Mouse (Mus musculus): Measurements from ENCODE around the gene Ksr1. TPM values are rescaled to one million over a fixed set of nuclear protein-coding genes. Genes with fewer than 3 reads are reported as not detected.
A peak's percentile ranks its signal among the peaks of the same experiment; 100 is the strongest.
"Not testable (repeated sequence)": the region's sequence is repeated elsewhere in the genome, so short reads cannot be mapped to it uniquely, and the experiment has no call there.

Gene Ksr1
- polyA plus RNA-seq, 1 experiment from 2014 or later, result 3.3 TPM

DNA sequence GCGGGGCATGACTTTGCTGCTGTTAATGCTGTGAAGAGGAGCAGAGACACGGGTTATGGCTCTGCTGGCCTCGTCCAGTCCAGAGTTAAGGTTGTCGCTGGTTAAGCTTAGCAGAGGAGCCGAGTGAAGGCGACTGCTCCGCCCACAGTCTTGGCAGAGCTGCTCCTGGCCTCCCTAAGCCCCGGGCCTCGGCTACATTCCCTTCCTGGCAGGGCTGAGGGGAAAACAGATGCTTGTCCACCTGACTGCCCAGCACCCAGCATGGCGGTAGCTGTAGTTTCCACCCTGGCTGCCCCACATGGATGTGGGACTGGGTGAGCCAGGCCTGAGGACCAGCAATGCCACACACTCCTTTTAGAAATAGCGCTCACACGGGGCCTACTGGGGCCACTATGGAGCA lies 130.0 kb downstream of the Ksr1 start:
- no peak overlapping the region for H3K27ac ChIP-seq (ENCODE audit: low read depth, low read length)
- no peaks in the 10 kb centered on the region for H3K9me3 ChIP-seq (ENCODE audit: control insufficient read depth, low read length)
- DNase-seq (ENCODE audit: low spot score, missing footprints) (no peak), ATAC-seq (ENCODE audit: low FRiP score) (no peak)
- H3K4me2 ChIP-seq, result no peak overlapping the region
- 47% methylated on average over 12 of the region's 12 CpGs for WGBS
- 0 out of 2 replicates have a peak, but pooled peaks cover 1% of the 10 kb centered on the region for H3K36me3 ChIP-seq (ENCODE audit: control insufficient read depth, insufficient read depth, low read length)
- no peak overlapping the region for H3K4me3 ChIP-seq (ENCODE audit: low read depth, low read length)
- H3K9ac ChIP-seq (ENCODE audit: low read length), result 0 out of 2 replicates have a peak overlapping the region, but pooled peaks have one; percentile 1
- no peaks in the 10 kb centered on the region for H3K4me1 ChIP-seq (ENCODE audit: control insufficient read depth, insufficient read depth, low read length)
- no peaks in the 10 kb centered on the region for H3K27me3 ChIP-seq (ENCODE audit: control insufficient read depth, insufficient read depth, low read length)

DNA sequence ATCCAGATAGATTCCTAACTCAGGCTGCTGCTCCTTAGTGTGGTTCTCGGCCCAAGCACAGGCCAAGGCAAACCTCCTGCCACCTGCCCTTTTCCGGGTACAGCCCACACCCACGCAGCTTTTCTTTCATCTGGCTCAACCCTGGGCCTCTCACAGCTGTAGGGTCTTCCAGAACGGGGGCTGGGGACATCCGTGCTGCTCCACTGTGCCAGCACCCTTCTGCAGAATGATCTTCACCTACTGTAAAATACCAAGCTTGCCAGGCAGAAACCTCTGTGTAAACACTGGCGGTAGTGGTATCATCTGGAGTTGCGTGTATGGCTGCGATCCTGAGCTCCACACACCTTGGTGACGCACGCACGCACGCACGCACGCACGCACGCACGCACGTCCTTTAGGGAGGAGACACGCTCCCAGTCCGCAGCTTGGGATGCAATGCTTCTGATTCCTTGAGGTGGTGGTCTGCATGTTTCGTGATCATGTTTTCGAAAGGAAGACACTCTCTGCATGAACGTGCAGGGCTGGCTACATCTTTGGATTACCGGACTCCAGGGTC lies 130.5 kb downstream of the Ksr1 start:
- H3K4me3 ChIP-seq (ENCODE audit: low read depth, low read length), result no peak overlapping the region
- no peaks in the 10 kb centered on the region for H3K27me3 ChIP-seq (ENCODE audit: control insufficient read depth, insufficient read depth, low read length)
- H3K27ac ChIP-seq (ENCODE audit: low read depth, low read length), result no peak overlapping the region
- ATAC-seq (ENCODE audit: low FRiP score) (no peak), DNase-seq (ENCODE audit: low spot score, missing footprints) (no peak)
- H3K4me1 ChIP-seq (ENCODE audit: control insufficient read depth, insufficient read depth, low read length), result no peaks in the 10 kb centered on the region
- H3K9ac ChIP-seq (ENCODE audit: low read length), result no peak overlapping the region
- H3K36me3 ChIP-seq (ENCODE audit: control insufficient read depth, insufficient read depth, low read length), result no peaks in the 10 kb centered on the region
- H3K4me2 ChIP-seq, result no peak overlapping the region
- WGBS, result 89% methylated on average over 24 of the region's 24 CpGs
- H3K9me3 ChIP-seq (ENCODE audit: control insufficient read depth, low read length), result no peaks in the 10 kb centered on the region

DNA sequence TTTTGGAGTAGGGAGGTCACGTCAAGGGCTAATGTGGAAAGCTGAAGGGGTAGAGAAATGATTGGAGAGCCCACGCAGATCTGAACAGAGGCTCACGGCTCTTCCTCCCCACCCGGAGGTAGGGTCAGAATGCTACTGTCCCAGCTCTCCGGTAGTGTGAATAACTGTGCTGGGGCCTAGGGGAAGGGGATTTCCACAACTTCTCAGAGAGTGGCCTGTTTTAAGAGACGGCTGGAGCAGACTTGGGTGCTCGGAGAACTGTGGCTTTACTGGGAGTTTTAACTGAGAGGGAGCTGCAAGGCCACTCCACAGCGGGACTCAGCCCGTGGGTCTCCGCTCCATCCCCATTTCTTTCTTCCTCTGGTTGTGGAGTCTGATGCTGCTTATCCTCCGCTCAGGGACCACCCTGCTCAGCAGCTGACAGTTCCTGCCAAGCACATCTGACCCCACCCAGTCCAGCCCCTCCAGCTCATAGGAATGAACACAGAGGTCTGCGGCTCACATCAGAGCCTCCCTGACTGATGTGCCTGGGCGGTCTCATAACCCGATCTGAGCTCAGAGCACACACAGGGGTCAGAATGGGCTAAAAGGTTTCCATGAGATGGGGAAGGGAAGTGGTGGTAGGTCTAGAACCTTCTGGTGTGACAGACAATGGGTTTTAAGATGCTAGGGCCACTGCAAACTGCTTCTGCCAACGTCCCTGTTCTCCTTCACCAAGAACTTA lies 131.4 kb downstream of the Ksr1 start:
- H3K27ac ChIP-seq (ENCODE audit: low read depth, low read length), result no peak overlapping the region
- no peak for ATAC-seq (ENCODE audit: low FRiP score)
- 78% methylated on average over 15 of the region's 15 CpGs for WGBS
- no peak overlapping the region for H3K9ac ChIP-seq (ENCODE audit: low read length)
- no peak overlapping the region for H3K4me2 ChIP-seq
- H3K4me1 ChIP-seq (ENCODE audit: control insufficient read depth, insufficient read depth, low read length), result no peaks in the 10 kb centered on the region
- H3K36me3 ChIP-seq (ENCODE audit: control insufficient read depth, insufficient read depth, low read length), result no peaks in the 10 kb centered on the region
- DNase-seq (ENCODE audit: low spot score, missing footprints), result no peak
- H3K4me3 ChIP-seq (ENCODE audit: low read depth, low read length), result no peak overlapping the region
- H3K27me3 ChIP-seq (ENCODE audit: control insufficient read depth, insufficient read depth, low read length), result no peaks in the 10 kb centered on the region
- no peaks in the 10 kb centered on the region for H3K9me3 ChIP-seq (ENCODE audit: control insufficient read depth, low read length)

DNA sequence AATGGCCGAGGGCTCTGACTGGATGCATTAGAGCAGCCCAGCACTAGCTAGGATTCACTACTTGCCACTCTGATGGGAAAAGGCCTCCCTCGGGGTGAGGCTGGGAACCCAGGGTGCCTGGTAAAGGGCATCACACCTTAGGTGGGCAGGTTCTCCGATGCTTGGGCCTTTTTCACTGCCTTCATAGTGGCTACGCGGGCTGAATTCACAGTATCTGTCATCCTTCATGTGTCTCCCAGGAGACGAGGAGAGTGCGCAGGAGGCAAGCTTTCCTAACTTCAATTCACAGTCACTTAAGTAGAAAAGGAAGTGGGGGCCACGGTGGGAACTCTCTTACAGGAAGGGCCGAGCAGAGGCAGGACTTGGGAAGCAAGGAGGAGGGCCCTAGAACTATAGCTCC lies 132.4 kb downstream of the Ksr1 start:
- Histone ChIP-seq H3K9me3 (ENCODE audit: control insufficient read depth, low read length) (no peaks in the 10 kb centered on the region), H3K36me3 (ENCODE audit: control insufficient read depth, insufficient read depth, low read length) (no peaks in the 10 kb centered on the region), H3K27me3 (ENCODE audit: control insufficient read depth, insufficient read depth, low read length) (no peaks in the 10 kb centered on the region), H3K4me1 (ENCODE audit: control insufficient read depth, insufficient read depth, low read length) (no peaks in the 10 kb centered on the region), H3K9ac (ENCODE audit: low read length) (no peak overlapping the region), H3K27ac (ENCODE audit: low read depth, low read length) (no peak overlapping the region), H3K4me3 (ENCODE audit: low read depth, low read length) (no peak overlapping the region), H3K4me2 (no peak overlapping the region)
- DNase-seq (ENCODE audit: low spot score, missing footprints), result no peak
- 72% methylated on average over 9 of the region's 9 CpGs for WGBS
- no peak for ATAC-seq (ENCODE audit: low FRiP score)

DNA sequence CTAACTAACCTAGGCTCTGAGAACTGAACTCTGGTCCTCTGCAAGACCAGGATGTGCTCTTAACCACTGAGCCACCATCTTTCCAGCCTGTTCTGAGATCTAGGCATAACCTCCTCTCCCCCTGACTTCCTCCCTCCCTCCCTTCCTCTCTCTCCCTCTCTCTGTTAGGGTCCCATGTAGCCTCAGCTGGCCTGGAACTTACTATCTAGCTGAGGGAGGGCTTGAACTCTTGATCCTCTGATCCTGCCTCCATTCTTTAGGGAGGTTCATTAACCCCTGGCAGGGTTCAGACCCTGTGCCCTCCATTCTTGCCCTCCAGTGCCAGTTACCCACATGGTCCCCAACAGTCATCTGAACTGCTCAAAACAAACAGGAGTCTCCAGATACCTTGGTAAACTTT lies 133.2 kb downstream of the Ksr1 start:
- no peak overlapping the region for H3K4me2 ChIP-seq
- ATAC-seq (ENCODE audit: low FRiP score) (no peak), DNase-seq (ENCODE audit: low spot score, missing footprints) (no peak)
- no peaks in the 10 kb centered on the region for H3K36me3 ChIP-seq (ENCODE audit: control insufficient read depth, insufficient read depth, low read length)
- H3K4me1 ChIP-seq (ENCODE audit: control insufficient read depth, insufficient read depth, low read length), result no peaks in the 10 kb centered on the region
- no peak overlapping the region for H3K4me3 ChIP-seq (ENCODE audit: low read depth, low read length)
- H3K9ac ChIP-seq (ENCODE audit: low read length), result no peak overlapping the region
- H3K27me3 ChIP-seq (ENCODE audit: control insufficient read depth, insufficient read depth, low read length), result no peaks in the 10 kb centered on the region
- H3K9me3 ChIP-seq (ENCODE audit: control insufficient read depth, low read length), result no peaks in the 10 kb centered on the region
- H3K27ac ChIP-seq (ENCODE audit: low read depth, low read length), result no peak overlapping the region

DNA sequence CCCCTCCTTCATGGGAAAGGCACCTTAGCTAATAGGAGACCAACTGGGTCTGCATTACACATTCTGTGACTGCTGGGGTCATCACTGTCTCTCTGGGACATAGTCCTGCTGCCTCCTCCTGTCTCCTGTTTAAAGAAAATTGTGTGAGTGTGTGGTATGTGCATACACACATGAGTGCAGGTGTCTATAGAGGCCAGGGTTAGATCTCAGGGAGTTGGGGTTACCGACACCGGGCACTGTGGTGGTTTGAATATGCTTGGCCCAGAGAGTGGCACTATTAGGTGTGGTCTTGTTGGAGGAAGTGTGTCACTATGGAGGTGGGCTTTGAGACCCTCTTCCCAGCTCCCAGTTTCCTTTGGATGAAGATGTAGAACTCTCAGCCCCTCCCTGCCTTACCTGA lies 133.7 kb downstream of the Ksr1 start:
- Histone ChIP-seq H3K4me1 (ENCODE audit: control insufficient read depth, insufficient read depth, low read length) (no peaks in the 10 kb centered on the region), H3K27ac (ENCODE audit: low read depth, low read length) (no peak overlapping the region), H3K36me3 (ENCODE audit: control insufficient read depth, insufficient read depth, low read length) (no peaks in the 10 kb centered on the region), H3K4me2 (no peak overlapping the region), H3K9ac (ENCODE audit: low read length) (no peak overlapping the region), H3K9me3 (ENCODE audit: control insufficient read depth, low read length) (no peaks in the 10 kb centered on the region), H3K4me3 (ENCODE audit: low read depth, low read length) (no peak overlapping the region), H3K27me3 (ENCODE audit: control insufficient read depth, insufficient read depth, low read length) (no peaks in the 10 kb centered on the region)
- WGBS, result 96% methylated on average over 2 of the region's 2 CpGs
- ATAC-seq (ENCODE audit: low FRiP score) (no peak), DNase-seq (ENCODE audit: low spot score, missing footprints) (no peak)

DNA sequence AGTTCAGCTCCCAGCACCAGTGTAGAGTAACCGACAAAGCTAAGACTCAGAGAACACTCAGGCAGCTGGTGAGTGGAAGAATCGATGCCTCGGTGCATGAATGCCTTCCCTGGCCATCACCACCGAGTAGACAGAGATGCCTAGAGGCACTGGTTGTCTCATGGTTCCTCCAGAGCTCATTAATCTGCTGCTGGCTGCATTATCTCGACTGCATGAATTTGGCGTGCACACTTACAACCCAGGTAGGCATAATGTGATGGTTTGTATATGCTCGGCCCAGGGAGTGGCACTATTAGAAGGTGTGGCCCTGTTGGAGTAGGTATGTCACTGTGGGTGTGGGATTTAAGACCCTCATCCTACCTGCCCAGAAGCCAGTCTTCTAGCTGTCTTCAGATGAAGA lies 137.3 kb downstream of the Ksr1 start:
- Histone ChIP-seq H3K27ac (ENCODE audit: low read depth, low read length) (no peak overlapping the region), H3K4me3 (ENCODE audit: low read depth, low read length) (no peak overlapping the region), H3K9ac (ENCODE audit: low read length) (no peak overlapping the region), H3K27me3 (ENCODE audit: control insufficient read depth, insufficient read depth, low read length) (no peaks in the 10 kb centered on the region), H3K9me3 (ENCODE audit: control insufficient read depth, low read length) (no peaks in the 10 kb centered on the region), H3K4me2 (no peak overlapping the region), H3K4me1 (ENCODE audit: control insufficient read depth, insufficient read depth, low read length) (no peaks in the 10 kb centered on the region), H3K36me3 (ENCODE audit: control insufficient read depth, insufficient read depth, low read length) (no peaks in the 10 kb centered on the region)
- ATAC-seq (ENCODE audit: low FRiP score) (no peak), DNase-seq (ENCODE audit: low spot score, missing footprints) (no peak)
- WGBS, result 90% methylated on average over 7 of the region's 7 CpGs

DNA sequence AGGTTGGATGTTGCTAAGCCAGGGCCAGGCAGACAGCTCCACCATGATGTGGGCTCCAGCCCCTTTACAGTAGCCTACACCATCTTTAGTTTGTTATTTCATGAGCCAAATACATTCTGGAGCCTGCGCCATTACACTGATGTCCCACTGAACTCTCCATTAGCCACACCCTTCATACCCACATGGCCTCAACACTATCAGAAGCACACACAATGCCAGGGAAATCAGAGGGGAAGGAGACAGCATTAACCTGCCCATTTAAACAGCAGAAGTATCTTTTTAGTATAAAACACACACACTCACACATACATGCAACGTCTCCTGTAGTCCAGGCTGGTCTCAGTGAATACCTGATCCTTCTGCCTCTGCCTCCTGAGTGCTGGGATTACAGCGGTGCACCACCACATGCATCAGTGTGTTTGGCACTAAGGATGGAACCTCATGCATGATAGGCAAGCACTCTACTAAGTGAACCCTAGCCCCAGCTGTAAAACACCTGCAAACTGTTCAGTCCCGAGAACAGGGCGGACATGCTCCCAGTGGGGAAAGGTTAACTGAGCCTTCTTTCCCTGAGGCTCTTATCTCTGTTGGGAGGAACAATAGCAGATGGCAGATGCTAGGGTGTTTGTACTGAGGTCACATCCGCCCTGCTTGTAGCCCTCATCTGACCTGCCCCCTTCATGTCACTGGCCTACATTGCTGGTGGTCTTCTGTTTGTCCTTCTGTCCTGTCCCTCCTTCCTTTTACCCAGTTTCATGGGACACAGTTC lies 138.0 kb downstream of the Ksr1 start:
- Histone ChIP-seq H3K4me1 (ENCODE audit: control insufficient read depth, insufficient read depth, low read length) (no peaks in the 10 kb centered on the region), H3K9me3 (ENCODE audit: control insufficient read depth, low read length) (no peaks in the 10 kb centered on the region), H3K9ac (ENCODE audit: low read length) (no peak overlapping the region), H3K27ac (ENCODE audit: low read depth, low read length) (no peak overlapping the region), H3K4me3 (ENCODE audit: low read depth, low read length) (no peak overlapping the region), H3K27me3 (ENCODE audit: control insufficient read depth, insufficient read depth, low read length) (no peaks in the 10 kb centered on the region), H3K36me3 (ENCODE audit: control insufficient read depth, insufficient read depth, low read length) (no peaks in the 10 kb centered on the region), H3K4me2 (no peak overlapping the region)
- no peak for DNase-seq (ENCODE audit: low spot score, missing footprints)
- 84% methylated on average over 6 of the region's 6 CpGs for WGBS
- ATAC-seq (ENCODE audit: low FRiP score), result no peak

DNA sequence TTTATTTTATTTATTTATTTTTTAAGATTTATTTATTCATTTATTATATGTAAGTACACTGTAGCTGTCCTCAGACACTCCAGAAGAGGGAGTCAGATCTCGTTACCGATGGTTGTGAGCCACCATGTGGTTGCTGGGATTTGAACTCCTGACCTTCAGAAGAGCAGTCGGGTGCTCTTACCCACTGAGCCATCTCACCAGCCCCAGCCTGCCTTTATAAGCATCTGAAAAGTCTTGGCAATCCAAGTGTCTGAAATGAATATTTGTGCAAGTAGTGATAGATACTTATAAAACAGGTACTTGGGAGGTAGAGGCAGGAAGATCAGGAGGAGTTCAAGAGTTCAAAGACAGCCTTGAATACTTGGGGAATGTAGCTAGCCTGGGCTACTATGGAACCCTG lies 138.9 kb downstream of the Ksr1 start:
- ATAC-seq (ENCODE audit: low FRiP score); DNase-seq (ENCODE audit: low spot score, missing footprints): not testable (repeated sequence)
- WGBS, result 79% methylated on average over 3 of the region's 3 CpGs

More for the DNA sequence above, 138.9 kb downstream of the Ksr1 start:
- H3K27me3 ChIP-seq (ENCODE audit: control insufficient read depth, insufficient read depth, low read length); H3K27ac ChIP-seq (ENCODE audit: low read depth, low read length); H3K4me3 ChIP-seq (ENCODE audit: low read depth, low read length); H3K4me2 ChIP-seq; H3K9me3 ChIP-seq (ENCODE audit: control insufficient read depth, low read length); H3K36me3 ChIP-seq (ENCODE audit: control insufficient read depth, insufficient read depth, low read length); H3K4me1 ChIP-seq (ENCODE audit: control insufficient read depth, insufficient read depth, low read length); H3K9ac ChIP-seq (ENCODE audit: low read length): not testable (repeated sequence)
